Mouse (Mus musculus) left cerebral cortex, adult 9 months (tissue): Measurements from ENCODE around the gene Kl.
A peak's percentile ranks its signal among the peaks of the same experiment; 100 is the strongest.

Experiments used
- DNase-seq, 2 experiments: peaks; one replicate each; pipeline ENCODE4 v3.0.0; 2022; ENCODE audit warnings: low spot score in 2 of 2

Gene Kl

GRCm38 (mm10) chr5:150962756-150963155 is 10.3 kb downstream of the Kl start:
- no peak for DNase-seq

GRCm38 (mm10) chr5:150967925-150968324 is 15.5 kb downstream of the Kl start:
- no peak for DNase-seq

- DNase-seq: no peak
Measured at GRCm38 (mm10) chr5:150970551-150970950, 18.1 kb downstream of the Kl start.

DNA sequence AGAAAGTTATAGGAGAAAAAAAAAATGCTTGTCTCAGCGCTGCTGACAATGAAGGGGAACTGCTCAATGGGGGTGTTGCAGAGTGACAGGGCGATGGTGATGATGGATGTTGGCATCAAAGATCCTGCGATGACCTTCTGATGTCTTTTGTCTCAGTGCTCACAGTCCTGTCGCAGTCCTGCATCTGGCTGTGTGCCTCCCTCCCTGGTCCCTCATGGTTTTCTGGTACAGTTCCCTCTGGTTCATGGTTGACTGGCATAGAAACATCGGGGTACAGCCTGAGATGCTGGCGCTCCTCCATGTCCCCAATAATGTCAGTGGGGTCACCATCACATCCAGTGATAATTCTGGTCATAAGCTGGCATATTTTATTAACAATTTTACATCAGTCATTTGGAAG is 18.7 kb downstream of the Kl start:
- DNase-seq: no peak

GRCm38 (mm10) chr5:150974226-150974625 is 21.8 kb downstream of the Kl start:
- DNase-seq: no peak

DNA sequence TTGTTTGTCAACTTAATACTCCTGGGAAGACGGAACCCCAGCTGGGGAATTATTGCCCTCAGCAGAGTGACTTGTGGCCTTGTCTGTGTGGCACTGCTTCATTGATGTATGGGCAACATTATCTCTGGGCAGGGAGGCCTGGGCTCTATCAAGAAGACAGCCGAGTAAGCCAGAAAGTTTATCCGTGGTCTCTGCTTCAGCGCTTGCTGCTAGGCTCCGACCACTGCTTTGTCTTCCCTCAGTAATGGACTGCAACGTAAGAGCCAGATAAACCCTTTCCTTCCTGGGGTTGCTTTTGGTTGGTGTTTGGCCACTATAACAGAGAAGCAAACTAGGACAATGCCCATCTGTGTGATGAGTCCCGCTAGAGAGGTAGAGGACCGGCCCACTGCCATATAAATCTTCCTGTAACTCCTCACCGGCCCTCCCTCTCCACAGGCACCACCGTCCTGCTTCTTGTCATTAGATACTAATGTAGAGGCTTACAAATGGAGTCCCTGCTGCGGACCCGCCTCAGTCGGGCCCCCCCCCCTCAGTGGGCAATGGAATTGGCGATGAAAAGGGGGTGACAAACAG is 25.1 kb downstream of the Kl start:
- no peak for DNase-seq

DNA sequence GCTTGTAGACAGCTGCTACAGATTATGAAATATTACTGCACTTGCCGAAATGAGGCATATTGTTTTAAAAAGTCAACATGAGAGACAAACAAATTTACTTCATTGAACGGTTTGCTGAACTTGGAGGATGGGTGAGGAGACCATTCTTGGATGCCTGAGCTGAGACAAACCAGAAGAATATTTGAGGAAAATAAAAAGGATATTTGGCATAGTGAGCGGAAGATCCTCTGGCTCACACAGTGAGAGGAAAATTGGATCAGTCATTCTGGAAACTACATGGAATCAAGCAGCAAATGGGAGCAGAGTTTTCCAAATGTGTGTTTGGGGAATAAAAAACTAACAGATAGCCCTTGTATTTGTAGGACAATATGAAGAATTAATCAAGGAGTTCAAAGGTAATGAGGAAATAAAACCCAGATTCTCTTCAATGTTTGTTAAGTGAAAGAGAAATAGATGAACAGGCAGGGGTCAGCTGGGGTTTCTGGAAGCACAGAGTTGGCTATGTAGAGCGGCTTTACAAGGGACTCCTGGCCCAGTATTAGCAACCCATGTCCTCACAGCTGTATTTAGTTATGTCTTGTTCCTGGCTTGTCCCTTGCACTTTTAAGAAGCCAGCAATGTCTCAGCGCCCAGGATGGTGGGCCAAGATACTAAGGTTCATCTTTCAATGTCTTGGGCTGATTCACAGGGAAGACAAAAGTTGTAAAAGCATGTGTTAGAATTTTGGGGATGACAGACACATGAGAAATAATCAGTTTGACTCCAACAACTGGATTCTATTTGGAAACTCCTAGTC is 27.1 kb downstream of the Kl start:
- no peak for DNase-seq

- DNase-seq: no peak
Measured at GRCm38 (mm10) chr5:150982082-150982481, 29.7 kb downstream of the Kl start.

DNA sequence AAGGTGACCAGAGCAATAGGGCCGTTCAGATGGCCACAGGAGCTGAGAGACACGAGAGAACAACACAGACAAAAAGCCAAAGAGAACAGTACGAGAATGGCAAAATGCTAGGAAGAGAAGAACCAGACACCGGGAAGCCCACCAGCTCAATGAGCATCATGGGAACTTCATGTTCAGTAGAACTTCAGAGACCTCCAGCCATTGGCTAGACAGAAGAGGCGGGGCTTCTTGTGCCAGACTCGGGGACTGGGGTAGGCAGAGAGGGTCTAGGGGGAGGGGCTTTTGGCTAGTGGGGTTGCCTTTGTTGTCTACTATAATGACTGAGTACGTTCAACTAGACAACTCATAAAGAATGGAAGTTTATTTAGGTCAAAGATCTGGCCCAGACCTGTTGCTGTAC is 41.7 kb downstream of the Kl start:
- DNase-seq: no peak

- DNase-seq: peak in 1 of 2 experiments; percentile 26
Measured at GRCm38 (mm10) chr5:150996586-150996985, 44.2 kb downstream of the Kl start.

DNA sequence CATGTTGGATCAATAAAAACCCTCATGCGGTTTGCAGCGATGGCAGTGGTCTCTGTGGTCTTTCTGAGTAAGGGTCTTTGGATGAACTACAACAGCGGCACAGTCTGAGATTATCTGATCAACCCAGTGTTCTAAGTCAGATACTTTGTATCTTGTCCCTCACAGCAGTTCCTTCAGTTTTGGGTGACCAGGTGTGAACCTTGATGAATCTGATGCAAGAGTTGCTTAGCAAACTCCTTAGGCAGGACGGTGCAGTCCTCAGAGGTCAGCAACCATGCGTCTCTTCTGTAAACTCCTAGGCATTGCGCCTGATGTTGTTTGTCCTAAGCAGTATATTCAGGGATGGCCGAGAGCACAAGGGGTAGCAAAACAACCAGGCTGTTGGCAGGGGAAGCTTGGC is 48.7 kb downstream of the Kl start:
- DNase-seq: no peak

- DNase-seq: no peak
Measured at GRCm38 (mm10) chr5:151002051-151002450, 49.6 kb downstream of the Kl start.

GRCm38 (mm10) chr5:151004216-151004755 is 51.9 kb downstream of the Kl start:
- DNase-seq: no peak

DNA sequence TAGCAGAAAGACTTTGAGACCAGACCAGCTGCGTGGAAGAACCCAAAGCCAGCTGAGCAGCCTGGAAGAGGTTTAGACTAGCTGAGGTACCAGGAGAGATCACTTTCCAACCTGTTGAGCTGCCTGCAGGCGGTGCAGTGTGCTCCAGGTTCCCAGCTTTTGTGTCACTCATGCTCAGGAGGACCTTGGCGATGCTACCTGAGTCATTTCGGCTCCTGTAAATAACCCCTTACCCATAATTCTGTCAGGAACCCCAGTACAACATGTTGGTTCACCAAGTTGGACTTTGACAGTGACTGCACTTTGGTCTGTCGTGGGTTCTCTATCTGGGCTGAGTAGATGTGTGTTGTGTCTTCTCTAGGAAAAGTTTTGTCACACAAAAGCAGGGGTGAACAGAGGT is 66.0 kb downstream of the Kl start:
- DNase-seq: no peak

- no peak for DNase-seq
Measured at GRCm38 (mm10) chr5:151018959-151019358, 66.6 kb downstream of the Kl start.

GRCm38 (mm10) chr5:151020031-151020820 is 67.8 kb downstream of the Kl start:
- DNase-seq: peak in 1 of 2 experiments; percentile 29

DNA sequence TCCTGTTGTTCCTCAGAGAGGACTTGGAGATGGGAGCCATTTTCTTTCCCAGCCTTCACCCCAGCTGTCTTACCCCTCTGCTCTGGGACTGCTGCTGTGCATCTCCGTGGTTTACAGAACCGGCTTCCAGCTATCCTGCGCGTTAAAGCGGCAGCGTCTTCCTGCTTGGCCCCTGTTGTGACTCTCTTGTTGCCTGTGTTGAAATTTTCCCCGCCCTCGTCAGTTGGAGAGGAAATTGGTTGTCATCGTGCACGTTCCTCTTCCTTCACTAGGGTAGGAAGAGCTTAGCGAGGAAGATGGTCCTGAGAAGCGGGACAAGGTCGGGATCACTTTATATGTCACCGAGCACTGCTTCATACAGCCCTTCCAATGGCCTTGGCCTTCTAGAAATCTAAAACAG is 68.4 kb downstream of the Kl start:
- DNase-seq: no peak

DNA sequence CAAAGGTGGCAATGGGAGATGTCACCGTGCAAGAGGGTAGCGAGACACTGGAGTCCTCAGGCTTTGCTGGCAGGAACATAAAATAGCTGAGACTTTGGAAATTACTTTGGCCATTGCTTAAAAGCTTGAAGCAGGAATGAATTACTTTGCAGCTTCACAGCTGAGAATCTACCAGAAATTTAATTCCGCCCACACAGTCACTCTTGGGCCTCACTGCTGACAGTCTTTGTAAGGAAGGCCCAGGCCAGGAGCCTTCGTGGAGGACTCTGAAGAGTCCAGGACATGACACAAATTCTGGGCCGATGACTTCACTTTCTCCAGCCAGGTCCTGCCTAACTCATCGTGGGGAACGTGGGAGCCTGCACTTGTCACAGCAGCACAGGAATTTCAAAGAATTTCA is 69.6 kb downstream of the Kl start:
- peak in 1 of 2 experiments; percentile 43 for DNase-seq

- DNase-seq: peak in 1 of 2 experiments; percentile 31
Measured at GRCm38 (mm10) chr5:151022939-151023338, 70.5 kb downstream of the Kl start.

DNA sequence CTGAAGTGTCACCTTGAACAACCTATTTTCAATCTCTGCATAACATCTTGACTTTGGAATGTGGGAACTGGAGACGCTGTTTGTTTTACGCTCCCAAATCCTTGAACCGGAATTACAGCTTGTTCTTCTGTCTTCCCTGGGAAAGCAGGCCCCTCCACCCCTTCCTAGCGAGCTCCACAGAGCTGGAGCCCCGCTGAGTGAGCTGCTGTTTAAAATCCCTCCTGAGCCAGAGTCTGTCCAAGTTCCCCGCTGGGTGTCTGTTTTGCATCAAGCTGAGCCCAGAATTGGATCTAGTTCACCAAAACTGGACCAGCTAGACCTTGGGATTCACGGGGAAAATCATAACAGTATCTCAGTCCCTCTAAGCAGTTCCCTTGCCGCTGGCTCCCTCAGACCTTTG is 71.1 kb downstream of the Kl start:
- DNase-seq: peak in 1 of 2 experiments; percentile 31

- no peak for DNase-seq
Measured at GRCm38 (mm10) chr5:151024483-151024882, 72.1 kb downstream of the Kl start.

- DNase-seq: no peak
Measured at GRCm38 (mm10) chr5:151026069-151026468, 73.7 kb downstream of the Kl start.
